Mouse (Mus musculus): Measurements from ENCODE around the gene Tmcc1. TPM values are rescaled to one million over a fixed set of nuclear protein-coding genes. Genes with fewer than 3 reads are reported as not detected.
"Not testable (repeated sequence)": the region's sequence is repeated elsewhere in the genome, so short reads cannot be mapped to it uniquely, and the experiment has no call there.

Gene Tmcc1
- total RNA-seq, 1 experiment from 2014 or later, result 191 TPM

GRCm38 (mm10) chr6:116086036-116086435 lies 107.2 kb downstream of the Tmcc1 start:
- no peak for ATAC-seq (ENCODE audit: extremely low read depth, insufficient number of reproducible peaks, low FRiP score, poor library complexity, severe bottlenecking)

GRCm38 (mm10) chr6:116082239-116082638 lies 111.0 kb downstream of the Tmcc1 start:
- no peak for ATAC-seq (ENCODE audit: extremely low read depth, insufficient number of reproducible peaks, low FRiP score, poor library complexity, severe bottlenecking)

GRCm38 (mm10) chr6:116081375-116081774 lies 111.9 kb downstream of the Tmcc1 start:
- ATAC-seq (ENCODE audit: extremely low read depth, insufficient number of reproducible peaks, low FRiP score, poor library complexity, severe bottlenecking), result no peak

GRCm38 (mm10) chr6:116080756-116081155 lies 112.5 kb downstream of the Tmcc1 start:
- ATAC-seq (ENCODE audit: extremely low read depth, insufficient number of reproducible peaks, low FRiP score, poor library complexity, severe bottlenecking), result no peak

- ATAC-seq (ENCODE audit: extremely low read depth, insufficient number of reproducible peaks, low FRiP score, poor library complexity, severe bottlenecking), result no peak
Measured at GRCm38 (mm10) chr6:116077608-116078007, 115.7 kb downstream of the Tmcc1 start.

GRCm38 (mm10) chr6:116074892-116075291 lies 118.4 kb downstream of the Tmcc1 start:
- no peak for ATAC-seq (ENCODE audit: extremely low read depth, insufficient number of reproducible peaks, low FRiP score, poor library complexity, severe bottlenecking)

- ATAC-seq (ENCODE audit: extremely low read depth, insufficient number of reproducible peaks, low FRiP score, poor library complexity, severe bottlenecking), result no peak
Measured at GRCm38 (mm10) chr6:116073610-116074009, 119.7 kb downstream of the Tmcc1 start.

GRCm38 (mm10) chr6:116072746-116073261 lies 120.5 kb downstream of the Tmcc1 start:
- ATAC-seq (ENCODE audit: extremely low read depth, insufficient number of reproducible peaks, low FRiP score, poor library complexity, severe bottlenecking), result 0 out of 2 replicates have a peak, but pooled peaks have one; percentile 33

- ATAC-seq (ENCODE audit: extremely low read depth, insufficient number of reproducible peaks, low FRiP score, poor library complexity, severe bottlenecking), result no peak
Measured at GRCm38 (mm10) chr6:116072221-116072745, 121.0 kb downstream of the Tmcc1 start.

- no peak for ATAC-seq (ENCODE audit: extremely low read depth, insufficient number of reproducible peaks, low FRiP score, poor library complexity, severe bottlenecking)
Measured at GRCm38 (mm10) chr6:116071781-116072180, 121.5 kb downstream of the Tmcc1 start.

- no peak for ATAC-seq (ENCODE audit: extremely low read depth, insufficient number of reproducible peaks, low FRiP score, poor library complexity, severe bottlenecking)
Measured at GRCm38 (mm10) chr6:116070558-116070957, 122.7 kb downstream of the Tmcc1 start.

GRCm38 (mm10) chr6:116063516-116063915 lies 129.8 kb downstream of the Tmcc1 start:
- no peak for ATAC-seq (ENCODE audit: extremely low read depth, insufficient number of reproducible peaks, low FRiP score, poor library complexity, severe bottlenecking)

GRCm38 (mm10) chr6:116059542-116059941 lies 133.7 kb downstream of the Tmcc1 start:
- not testable (repeated sequence) for ATAC-seq (ENCODE audit: extremely low read depth, insufficient number of reproducible peaks, low FRiP score, poor library complexity, severe bottlenecking)

GRCm38 (mm10) chr6:116058541-116059300 lies 134.6 kb downstream of the Tmcc1 start:
- no peak for ATAC-seq (ENCODE audit: extremely low read depth, insufficient number of reproducible peaks, low FRiP score, poor library complexity, severe bottlenecking)

- no peak for ATAC-seq (ENCODE audit: extremely low read depth, insufficient number of reproducible peaks, low FRiP score, poor library complexity, severe bottlenecking)
Measured at GRCm38 (mm10) chr6:116056676-116057264, 136.5 kb downstream of the Tmcc1 start.

- ATAC-seq (ENCODE audit: extremely low read depth, insufficient number of reproducible peaks, low FRiP score, poor library complexity, severe bottlenecking), result no peak
Measured at GRCm38 (mm10) chr6:116055766-116056165, 137.5 kb downstream of the Tmcc1 start.

GRCm38 (mm10) chr6:116055001-116055471 lies 138.2 kb downstream of the Tmcc1 start:
- no peak for ATAC-seq (ENCODE audit: extremely low read depth, insufficient number of reproducible peaks, low FRiP score, poor library complexity, severe bottlenecking)

- no peak for ATAC-seq (ENCODE audit: extremely low read depth, insufficient number of reproducible peaks, low FRiP score, poor library complexity, severe bottlenecking)
Measured at GRCm38 (mm10) chr6:116047896-116048295, 145.4 kb downstream of the Tmcc1 start.

- no peak for ATAC-seq (ENCODE audit: extremely low read depth, insufficient number of reproducible peaks, low FRiP score, poor library complexity, severe bottlenecking)
Measured at GRCm38 (mm10) chr6:116047366-116047765, 145.9 kb downstream of the Tmcc1 start.

GRCm38 (mm10) chr6:116044039-116044438 lies 149.2 kb downstream of the Tmcc1 start:
- ATAC-seq (ENCODE audit: extremely low read depth, insufficient number of reproducible peaks, low FRiP score, poor library complexity, severe bottlenecking), result no peak
